Mouse (Mus musculus): ENCODE results near the gene Kitl.

Gene Kitl

DNA sequence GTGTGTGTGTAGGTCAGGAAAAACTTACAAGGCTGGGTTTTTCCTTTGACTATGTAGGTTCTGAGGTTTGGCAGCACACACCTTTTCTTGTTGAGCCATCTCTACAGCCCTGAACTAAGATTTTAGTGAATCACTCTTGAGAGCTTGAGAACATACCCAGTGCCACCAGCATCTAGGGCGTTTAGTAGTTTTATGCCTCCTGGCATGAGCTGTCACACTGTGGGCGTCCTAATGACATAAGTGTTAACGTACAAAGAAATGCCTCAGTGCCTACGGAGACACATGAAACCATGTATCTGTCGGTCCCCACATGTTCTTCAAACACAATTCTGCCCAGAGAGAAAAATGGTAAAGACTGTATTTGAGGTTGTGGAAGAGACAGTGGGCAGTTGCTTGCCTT is 15.0 kb downstream of the Kitl start:
- DNase-seq: no peak

DNA sequence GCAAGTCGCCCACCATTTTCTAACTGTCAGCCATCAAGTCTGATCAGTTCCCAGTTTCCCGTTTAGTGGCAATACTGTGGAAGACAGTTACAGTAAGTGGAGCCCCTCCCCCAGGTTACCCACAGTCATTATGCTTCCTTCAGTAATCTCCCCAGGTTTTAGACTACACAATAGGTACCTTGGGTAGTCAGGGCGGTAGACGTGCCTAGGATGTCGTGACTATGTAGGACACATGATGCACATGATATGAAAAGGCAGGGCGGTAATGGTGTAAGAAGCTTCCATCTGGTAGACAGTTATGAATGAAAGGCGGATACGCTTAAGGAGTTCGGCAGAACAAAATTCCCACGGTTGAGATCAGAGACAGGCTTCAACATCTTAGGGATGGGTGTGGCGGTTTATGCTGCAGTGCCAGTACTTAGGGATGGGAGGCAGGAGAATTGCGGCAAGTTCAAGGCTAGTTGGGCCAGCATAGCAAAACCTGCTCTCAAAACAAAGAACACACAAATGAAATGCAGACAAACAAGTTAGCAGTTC is 15.6 kb downstream of the Kitl start:
- no peak for DNase-seq

DNA sequence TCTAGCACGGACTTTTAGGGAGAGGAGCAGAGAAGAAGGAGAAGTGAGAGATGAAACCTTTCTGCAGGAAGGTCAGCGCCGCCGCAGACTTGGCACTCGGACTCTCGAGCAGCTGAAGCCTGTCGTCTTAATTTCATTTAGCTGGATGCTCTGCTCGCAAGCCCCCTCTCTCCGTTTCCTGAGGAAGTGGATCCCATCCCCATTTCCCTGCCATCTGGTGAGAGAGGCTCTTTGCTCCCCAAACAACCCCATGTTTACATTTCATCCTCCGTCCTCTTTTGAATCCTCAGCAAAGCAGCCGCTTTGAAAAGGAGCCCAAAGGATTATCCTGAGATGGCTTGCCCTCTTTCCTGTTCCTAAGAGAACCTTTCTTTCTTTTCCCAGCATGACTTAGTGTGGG is 16.2 kb downstream of the Kitl start:
- no peak for DNase-seq

DNA sequence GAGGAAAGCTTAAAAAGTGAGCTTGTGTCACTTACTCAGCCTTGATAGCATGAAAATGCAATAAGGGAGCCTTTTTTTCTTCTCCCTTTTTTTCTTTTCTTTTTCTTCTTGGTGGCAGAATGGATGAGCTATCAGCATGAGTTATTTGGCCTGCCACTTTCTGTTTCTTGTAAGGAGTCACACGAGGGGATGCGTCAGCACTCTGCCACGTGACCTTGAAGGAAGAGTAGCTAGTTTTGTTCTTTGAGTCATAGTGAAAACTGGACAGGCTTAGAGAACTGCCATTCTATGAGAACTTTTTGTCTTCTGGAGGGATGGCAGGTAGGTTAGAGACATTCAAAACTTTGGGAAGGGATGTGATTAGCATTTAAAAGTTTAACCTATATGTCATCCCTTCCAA is 17.1 kb downstream of the Kitl start:
- no peak for DNase-seq

DNA sequence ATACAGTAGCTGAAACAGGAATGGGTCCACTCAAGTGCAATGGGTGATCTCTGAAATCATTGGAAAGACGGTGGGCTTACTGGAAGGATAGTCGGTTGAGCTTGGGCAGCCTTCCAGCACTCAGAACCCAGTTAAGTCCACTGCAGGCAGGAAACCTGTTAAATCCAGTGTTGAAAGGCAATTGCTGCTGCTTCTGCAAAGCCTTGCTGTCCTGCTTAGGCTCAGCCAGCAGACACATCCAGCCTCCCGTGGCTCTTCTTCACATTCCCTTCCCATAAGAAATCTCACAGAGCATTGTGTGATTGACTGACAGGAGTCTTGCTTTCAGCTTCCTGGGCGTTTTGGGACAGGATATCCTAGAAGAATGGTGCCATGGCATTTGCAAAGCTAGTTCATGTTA is 20.6 kb downstream of the Kitl start:
- DNase-seq: no peak

DNA sequence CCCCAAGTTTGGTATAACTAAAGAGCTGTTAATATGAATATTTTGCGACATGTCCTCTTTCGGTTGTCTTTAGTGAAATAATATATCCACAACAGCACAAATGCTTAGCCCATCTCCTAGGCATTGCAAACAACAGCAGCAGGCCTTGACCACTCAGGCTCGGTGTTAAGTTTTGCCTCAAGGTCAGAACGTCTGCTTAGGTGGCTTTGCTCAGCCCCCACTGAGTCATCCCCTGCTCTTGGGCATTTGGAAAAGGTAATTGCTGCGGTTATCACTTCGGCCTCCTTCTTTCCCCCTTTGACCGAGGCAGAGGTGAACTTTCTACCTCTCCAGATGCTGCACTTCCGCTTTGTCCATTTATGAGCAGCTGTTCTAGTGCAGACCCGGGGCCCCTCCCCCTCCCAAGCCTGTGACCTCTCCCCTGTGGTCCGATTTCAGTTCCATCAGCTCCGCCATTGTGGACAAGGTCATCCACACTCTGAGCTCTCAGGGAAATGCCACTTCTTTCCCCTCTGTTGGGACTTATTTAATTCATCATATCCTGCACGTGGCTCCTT is 23.0 kb downstream of the Kitl start:
- no peak for DNase-seq

DNA sequence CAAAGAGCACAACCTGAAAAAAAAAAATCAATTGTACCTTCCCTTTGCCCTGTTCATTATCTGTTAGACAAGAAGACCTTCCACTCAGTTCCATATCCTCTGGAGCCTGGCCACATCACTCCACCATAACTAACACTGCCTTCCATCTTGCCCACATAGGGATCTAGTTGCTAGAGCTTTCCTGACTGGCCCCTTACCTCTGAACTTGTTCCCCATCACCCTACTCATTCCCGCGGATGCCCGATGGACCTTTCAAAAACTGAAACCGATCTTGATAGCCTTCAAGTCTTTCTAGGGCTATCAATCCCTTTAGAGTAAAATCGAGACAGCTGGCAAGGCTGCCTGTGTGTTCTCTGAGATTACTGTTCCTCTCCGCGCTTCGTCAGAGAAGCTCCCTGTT is 23.6 kb downstream of the Kitl start:
- DNase-seq: no peak

DNA sequence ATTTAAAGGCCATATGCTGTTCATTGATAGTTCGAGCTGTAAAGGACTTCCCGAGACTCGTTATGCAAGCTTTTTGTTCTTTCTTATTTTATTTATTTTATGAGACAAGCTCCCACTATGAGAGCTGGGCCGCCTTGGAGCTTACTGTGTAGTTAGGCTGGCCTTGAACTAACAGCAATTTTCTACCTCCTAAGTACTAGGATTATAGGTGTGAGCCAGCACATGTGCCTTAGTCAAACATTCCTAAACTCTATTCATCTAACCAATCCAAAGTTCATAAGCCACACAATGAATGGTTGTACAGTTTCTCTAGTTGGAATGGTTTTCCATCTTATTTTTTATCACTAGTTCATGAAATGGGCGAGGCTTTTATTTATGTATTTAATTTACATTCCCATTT is 28.3 kb downstream of the Kitl start:
- DNase-seq: no peak

DNA sequence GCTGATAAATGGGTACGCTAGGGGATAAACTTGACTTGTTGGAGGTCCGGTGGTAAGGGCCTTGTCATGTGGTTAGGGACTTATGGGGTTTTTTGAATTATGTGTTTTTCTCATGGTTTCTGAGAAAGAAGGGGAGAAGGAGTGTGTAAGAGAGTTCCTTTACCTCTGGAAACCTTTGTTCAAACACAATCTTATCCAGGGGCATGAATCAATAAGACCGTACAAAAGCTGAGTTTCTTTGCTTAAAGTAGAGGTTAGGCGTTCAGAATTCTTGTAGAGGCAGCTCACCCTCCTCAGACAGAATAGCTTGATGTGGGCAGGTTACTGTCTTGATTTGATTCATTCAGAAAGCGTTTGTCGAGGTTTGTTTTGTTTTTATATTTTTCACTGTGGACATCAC is 28.7 kb downstream of the Kitl start:
- no peak for DNase-seq

DNA sequence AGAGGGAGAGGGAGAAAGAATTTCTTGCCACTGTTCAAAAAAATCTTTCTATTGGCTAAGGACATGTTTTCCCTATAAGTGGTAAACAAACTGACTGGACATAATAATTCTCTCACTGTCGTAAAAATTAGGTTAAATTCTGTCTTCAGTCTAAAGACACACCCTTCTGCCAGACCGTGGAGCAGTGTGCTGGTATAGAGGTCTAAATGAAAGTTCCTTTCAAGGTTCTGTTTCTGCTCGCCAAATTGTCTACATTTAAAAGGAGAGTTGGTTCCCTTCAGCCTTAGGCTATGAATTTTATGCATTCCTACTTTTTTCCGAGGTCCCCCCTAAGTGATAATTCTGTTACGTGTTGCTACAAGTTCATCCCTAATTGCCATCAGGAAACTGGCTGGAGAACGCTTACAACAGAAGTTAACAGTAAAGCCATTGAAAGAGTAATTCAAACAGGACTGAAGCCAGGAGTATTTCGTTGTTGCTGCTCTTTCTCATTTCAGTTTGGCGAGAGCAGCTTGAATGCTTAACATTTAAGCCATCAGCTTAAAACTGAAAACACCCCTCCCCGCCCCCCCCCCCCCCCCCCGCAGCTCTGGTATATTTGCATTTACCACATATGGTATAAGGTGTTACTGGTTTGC is 35.8 kb downstream of the Kitl start:
- DNase-seq: no peak

DNA sequence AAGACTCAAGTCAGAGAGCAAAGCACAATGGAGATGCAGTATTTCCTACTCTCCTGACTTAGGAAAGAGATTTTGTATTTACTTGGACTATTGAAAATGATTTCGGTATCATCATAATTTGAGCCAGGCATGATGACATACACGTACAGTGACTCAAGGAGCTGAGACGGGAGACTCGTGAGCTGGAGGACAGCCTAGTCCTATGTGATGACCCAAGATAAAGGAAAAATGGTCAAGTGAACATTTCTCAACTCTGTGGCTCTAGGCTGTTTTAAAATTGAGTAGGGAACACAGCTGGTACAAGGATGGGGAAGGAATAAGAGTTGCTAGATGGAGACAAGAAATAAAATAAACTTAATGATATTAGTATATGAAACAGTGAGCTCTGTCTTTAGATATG is 37.0 kb downstream of the Kitl start:
- DNase-seq: no peak

DNA sequence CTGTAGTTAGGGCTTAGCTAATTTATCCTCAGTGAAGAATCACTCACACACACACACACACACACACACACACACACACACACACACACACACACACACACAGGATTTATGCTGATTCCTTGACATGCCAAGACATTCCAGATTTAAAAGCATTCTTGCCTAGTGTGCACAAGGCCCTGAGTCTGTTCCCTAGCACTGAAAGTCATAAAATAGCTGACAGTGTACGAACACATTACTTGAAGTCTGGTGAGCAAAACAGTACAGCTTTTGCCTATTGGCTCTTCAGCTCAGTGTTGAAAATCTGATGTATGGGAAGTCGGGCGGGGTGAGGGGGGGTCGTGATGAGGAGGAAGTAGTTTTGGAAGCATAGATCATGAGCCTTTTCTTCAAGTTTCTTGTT is 37.5 kb downstream of the Kitl start:
- DNase-seq: no peak

DNA sequence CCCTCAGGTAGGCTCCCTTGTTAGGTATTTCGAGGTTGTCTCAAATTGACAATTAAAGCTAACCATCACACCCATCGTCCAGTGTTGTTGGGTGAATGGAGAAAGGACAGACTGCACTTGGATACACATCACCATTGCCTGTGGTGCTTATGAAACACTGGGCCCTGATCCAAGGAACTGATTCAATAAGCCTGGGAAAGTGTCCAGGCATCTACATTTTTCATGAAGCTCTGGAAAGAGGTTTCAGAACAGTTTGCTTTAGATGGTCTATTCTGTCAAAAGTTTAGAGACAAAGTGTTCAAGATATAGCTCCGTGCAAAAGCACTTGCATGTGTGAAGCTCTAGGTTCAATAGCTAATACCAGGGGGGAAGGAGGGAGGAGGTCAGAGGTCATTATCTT is 38.6 kb downstream of the Kitl start:
- DNase-seq: peak; percentile 5

DNA sequence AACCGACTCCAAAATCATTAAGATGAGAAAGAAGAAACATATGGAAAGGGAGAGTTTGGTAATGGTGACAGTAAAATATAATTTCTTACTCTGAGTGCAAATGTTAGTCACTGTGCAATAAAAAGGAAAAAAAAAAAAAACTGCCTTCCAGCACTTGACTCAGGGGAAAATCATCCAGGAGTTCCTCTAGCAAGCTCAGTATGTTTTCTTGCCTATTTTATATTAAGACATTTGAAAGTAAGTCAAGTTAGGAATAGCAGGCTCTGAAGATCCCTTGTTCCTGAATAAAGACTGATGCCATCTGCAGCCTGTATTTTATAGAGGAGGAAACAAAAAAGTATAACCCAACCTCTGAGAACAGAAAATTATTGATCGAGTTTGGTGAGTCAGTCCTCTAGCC is 39.7 kb downstream of the Kitl start:
- DNase-seq: no peak

DNA sequence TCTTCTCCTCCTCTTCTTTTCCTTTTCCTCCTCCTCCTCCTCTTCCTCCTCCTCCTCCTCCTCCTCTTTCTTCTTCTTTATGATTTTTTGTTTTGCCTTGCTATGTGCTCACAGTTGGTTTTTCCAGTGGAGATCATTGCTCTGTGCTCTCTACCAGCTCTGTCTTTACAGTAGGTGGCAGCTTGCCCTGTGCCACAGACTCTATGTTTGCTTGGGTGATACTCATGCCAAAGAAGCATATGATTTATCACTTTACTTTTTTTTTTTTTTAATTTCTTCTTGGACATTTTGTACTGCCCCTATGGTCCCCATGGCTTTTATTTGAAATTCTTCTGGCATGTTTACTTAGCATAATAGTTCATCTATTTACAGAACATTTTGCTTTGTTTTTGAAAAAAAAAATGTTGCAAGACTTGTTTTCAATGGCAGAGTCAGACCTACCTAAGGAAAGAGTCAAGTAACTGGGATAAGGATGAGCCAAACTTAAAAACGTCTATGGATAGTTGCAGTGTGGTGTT is 41.7 kb downstream of the Kitl start:
- no peak for DNase-seq

DNA sequence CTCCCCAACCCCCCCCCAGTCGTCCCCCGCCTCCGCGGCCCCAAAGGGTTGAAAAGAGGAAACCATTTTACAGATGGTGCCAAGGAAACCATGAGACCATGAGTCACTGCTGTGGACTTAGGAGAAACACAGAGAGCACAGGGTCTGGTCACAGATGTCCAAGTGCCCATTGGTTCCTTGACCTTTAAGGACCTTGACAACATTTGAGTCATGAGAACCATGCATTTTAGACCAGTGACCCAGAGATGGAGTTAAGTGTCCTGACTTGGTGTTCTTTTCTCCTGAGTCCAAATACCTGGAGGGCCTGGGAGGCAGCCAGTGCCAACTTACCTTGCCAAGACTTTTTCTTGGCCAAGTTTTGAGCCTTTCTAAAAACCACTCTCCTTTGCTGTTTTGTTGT is 43.9 kb downstream of the Kitl start:
- DNase-seq: peak; percentile 3

DNA sequence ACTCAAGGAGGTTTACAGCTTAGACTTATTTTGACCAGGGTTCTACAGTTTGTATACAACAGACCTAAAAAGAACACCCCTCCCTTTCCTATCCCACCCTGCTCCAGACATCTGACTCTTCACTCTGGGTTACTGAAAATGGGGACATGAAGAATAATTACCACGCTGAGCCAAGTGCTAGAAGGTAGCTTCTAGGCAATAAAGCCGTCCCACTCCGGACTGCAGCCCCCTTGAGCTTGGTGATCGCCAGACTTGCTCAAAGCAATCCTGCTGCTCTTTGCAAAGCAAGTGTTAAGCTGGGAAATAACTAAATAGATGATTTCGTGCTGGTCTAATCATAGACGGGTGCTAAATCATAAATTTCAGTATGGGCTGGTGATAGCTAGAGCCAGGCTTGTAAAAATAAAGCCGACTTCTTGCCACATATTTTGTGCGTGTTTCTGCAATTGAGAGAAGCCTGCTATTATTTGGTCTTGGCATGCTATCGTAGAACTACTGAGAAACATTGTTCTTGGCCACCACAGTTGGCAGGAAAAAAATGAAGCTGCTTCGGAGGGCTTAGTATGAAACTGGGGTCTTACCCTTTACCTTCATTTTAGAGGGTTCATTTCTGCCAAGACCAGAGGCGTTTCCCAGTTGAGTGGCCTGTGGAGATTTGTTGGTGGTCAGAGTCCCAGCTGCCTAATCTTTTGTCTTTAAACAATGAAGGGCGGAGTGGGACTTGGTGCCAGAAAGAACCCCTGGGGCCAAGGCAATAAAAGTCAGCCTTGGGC is 50.3 kb downstream of the Kitl start:
- peak; percentile 2 for DNase-seq

DNA sequence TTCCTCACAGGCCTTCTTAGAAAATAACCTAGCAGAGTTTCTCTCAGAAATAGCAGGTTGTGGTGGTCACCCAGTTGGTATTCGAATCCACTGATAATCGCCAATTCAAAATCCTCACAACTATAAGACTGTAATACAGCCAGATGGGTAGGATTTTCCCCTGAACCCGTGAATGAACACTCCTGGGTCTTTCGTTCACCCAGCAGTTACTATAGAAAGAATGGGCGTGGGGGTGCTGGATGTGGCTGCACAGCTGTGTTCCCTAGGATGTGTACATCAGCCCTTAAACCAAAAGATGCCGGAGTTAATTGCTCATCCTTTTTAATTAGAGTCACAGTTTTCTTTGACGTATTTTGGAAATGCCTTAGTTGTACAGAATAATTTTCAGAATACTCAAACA is 50.9 kb downstream of the Kitl start:
- no peak for DNase-seq

DNA sequence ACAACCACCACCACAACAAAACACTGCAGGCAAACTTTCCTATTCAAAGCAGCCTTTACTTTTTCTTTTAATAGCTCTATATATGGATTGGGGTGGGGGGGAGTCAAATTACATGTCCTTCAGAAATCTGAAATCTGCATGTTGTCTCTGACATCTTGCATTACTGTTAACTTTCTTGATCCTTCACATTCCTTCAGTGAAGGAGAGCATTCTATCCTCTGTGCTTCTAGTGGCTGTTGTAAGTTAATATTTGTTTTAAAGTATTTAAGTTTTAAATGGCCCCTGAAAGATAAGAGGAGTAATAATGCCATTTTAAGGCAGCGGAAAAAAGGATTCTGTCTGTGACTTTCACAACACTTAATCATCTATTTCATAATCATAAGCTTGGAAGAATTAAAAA is 57.2 kb downstream of the Kitl start:
- no peak for DNase-seq

DNA sequence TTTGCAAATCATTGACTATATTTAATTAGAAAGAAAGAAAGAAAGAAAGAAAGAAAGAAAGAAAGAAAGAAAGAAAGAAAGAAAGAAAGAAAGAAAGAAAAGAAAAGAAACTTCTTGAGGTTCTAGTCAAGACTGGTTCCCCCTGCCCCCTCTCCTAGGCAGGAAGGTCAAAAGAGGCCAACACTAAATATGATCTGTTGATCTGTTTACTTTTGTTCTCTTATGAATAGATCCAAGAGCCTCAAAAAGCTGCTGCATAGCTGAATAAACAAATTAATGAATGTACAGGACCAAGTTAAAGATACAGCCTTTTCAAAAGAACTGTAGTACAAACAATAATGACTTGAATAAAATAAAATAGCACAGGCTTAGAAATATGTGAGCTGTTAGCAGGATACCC is 57.7 kb downstream of the Kitl start:
- no peak for DNase-seq

DNA sequence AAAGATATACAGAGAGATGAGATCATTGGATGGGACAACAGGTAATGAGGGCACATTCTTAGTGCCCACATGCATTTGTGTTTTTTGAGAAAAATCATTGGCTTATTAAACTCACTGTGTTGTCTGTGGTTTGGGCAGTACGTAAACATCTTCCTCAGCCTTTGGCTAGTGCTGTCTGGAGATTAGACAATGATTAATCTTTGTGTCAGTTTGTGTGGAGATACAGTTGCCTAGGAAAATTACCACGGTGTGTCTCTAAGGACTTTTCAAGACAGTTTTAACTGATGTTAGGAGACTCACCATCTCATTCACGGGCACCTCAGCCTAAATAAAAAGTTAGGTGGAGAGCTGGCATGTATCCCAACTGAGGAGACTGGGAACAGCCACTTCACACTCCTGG is 85.7 kb downstream of the Kitl start:
- DNase-seq: no peak

DNA sequence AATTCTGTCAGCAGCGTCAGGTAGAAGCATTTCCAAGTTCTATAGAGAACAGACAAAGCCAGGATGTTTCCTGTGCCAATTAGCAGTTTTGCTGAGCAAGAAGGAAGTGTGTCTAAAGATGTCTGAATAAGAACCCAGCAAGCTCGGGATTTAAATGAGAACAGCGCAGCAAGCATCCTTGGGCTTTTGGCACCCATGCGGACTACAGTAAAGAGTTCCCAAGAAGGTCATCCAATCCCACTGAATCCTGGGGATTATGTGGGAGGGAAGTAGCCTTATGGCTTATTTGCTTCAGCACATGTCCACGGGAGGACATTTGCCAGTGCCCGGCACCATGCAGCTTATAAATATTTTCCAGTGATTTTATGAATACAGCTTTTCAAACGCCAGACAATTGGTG is 95.8 kb downstream of the Kitl start:
- no peak for DNase-seq

DNA sequence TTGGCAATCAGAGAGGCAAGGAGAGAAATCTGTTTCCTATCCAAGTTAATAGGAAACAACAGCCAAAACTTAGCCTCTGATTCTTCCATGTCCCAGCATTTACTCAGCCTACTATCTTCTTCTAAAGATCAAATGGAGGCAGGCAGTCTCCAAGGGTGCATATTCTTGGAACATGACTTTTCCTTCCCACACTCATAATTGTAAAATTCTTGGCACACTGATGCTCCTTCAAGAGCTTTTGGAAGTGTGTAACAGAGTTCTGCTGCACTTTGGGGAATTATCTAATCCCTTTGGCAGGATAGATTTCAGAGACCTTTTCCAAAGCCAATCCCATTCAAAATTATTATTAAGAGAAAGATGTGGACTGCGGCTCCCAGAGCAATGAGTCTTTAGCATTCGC is 100.1 kb downstream of the Kitl start:
- DNase-seq: no peak

DNA sequence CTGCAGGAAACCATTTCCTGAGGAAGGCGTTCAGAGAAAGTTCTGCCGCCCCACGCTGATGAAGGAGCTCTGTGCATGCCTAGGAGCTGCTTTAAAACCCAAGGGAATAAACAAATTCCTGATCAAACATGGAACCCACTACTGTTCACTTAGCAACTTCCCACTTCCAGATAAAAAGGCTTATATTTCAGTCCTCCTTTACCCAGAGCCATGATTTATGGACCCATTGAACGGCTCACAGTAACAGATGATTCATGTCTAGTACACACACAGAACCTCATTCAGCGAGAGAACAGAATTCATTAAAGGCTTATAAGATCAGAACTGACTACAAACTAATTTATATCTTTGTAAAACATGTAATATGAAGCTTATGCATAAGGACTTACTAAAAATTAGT is 109.0 kb downstream of the Kitl start:
- DNase-seq: no peak

Measured in cerebellum, adult 9-10 months (tissue).